Mouse (Mus musculus) right cerebral cortex, postnatal 25 days (tissue): ENCODE results near the gene Hipk2.
"Not testable (repeated sequence)": the region's sequence is repeated elsewhere in the genome, so short reads cannot be mapped to it uniquely, and the experiment has no call there.

Experiments used
- DNase-seq: peaks from one replicate; pipeline ENCODE4 v3.0.0; 2022

Gene Hipk2

GRCm38 (mm10) chr6:38690615-38691014, 185.3 kb downstream of the Hipk2 start:
- no peak for DNase-seq

- DNase-seq = no peak
These were observed 187.1 kb downstream of the Hipk2 start for GRCm38 (mm10) chr6:38688841-38689240.

GRCm38 (mm10) chr6:38687216-38687615, 188.7 kb downstream of the Hipk2 start:
- no peak for DNase-seq

GRCm38 (mm10) chr6:38682532-38682931, 193.4 kb downstream of the Hipk2 start:
- DNase-seq = no peak

- no peak for DNase-seq
These were observed 198.3 kb downstream of the Hipk2 start for GRCm38 (mm10) chr6:38677629-38678028.

GRCm38 (mm10) chr6:38676723-38677122, 199.2 kb downstream of the Hipk2 start:
- DNase-seq = no peak

- DNase-seq = no peak
These were observed 199.7 kb downstream of the Hipk2 start for GRCm38 (mm10) chr6:38676217-38676616.

GRCm38 (mm10) chr6:38672011-38672410, 204.0 kb downstream of the Hipk2 start:
- DNase-seq = no peak

- no peak for DNase-seq
These were observed 204.7 kb downstream of the Hipk2 start for GRCm38 (mm10) chr6:38671270-38671669.

GRCm38 (mm10) chr6:38670488-38670887, 205.5 kb downstream of the Hipk2 start:
- not testable (repeated sequence) for DNase-seq

- no peak for DNase-seq
These were observed 206.4 kb downstream of the Hipk2 start for GRCm38 (mm10) chr6:38669580-38669979.

- peak; percentile 75 for DNase-seq
These were observed 213.0 kb downstream of the Hipk2 start, which contains the start of gene Clec2l for GRCm38 (mm10) chr6:38662714-38663615. Gene Clec2l (plus strand): TSS chr6:38663069.

GRCm38 (mm10) chr6:38661626-38662025, 214.3 kb downstream of the Hipk2 start:
- no peak for DNase-seq

- peak; percentile 48 for DNase-seq
These were observed 225.6 kb downstream of the Hipk2 start for GRCm38 (mm10) chr6:38650263-38650937.

GRCm38 (mm10) chr6:38649545-38649944, 226.4 kb downstream of the Hipk2 start:
- DNase-seq = no peak
